Mouse (Mus musculus) G1E-ER4 (cell line): Measurements from ENCODE around the gene Slc29a2. TPM values are rescaled to one million over a fixed set of nuclear protein-coding genes. Genes with fewer than 3 reads are reported as not detected.

Experiments used
- GATA1 ChIP-seq: IDR thresholded peaks from one replicate; pipeline ENCODE4 v1.8.0; 2012; ENCODE audit warnings: low read length, inconsistent platforms
- polyA plus RNA-seq: library from polyadenylated mRNA; stranded (reverse); fragments of >175 nt; gene quantifications from 2 replicates; pipeline ENCODE4 v1.2.3, GENCODE M21; 2012

Slc29a2 gene
- polyA plus RNA-seq, 1 experiment, result 4.1 TPM

GRCm38 (mm10) chr19:5067867-5068569 lies 44.4 kb downstream of the Slc29a2 start, which contains the start of gene Cd248:
TSS of gene Cd248 (plus strand) at chr19:5068078.
- TF ChIP-seq GATA1, result no peak

- TF ChIP-seq GATA1, result no peak
These were observed 45.0 kb downstream of the Slc29a2 start for GRCm38 (mm10) chr19:5068570-5069234.

GRCm38 (mm10) chr19:5069486-5069885 lies 45.8 kb downstream of the Slc29a2 start:
- TF ChIP-seq GATA1, result no peak

GRCm38 (mm10) chr19:5069978-5070377 lies 46.3 kb downstream of the Slc29a2 start:
- no peak for TF ChIP-seq GATA1

GRCm38 (mm10) chr19:5071077-5071476 lies 47.4 kb downstream of the Slc29a2 start:
- no peak for TF ChIP-seq GATA1

GRCm38 (mm10) chr19:5071545-5072369 lies 48.1 kb downstream of the Slc29a2 start:
- no peak for TF ChIP-seq GATA1

- no peak for TF ChIP-seq GATA1
These were observed 48.8 kb downstream of the Slc29a2 start for GRCm38 (mm10) chr19:5072389-5073019.

- no peak for TF ChIP-seq GATA1
These were observed 49.4 kb downstream of the Slc29a2 start for GRCm38 (mm10) chr19:5073028-5073427.

- no peak for TF ChIP-seq GATA1
These were observed 49.9 kb downstream of the Slc29a2 start for GRCm38 (mm10) chr19:5073518-5073917.

- no peak for TF ChIP-seq GATA1
These were observed 55.6 kb downstream of the Slc29a2 start for GRCm38 (mm10) chr19:5079279-5079678.

Other genes starting within 250 kb of the Slc29a2 start
- gene Rbm4, start 230.0 kb upstream of the Slc29a2 start, polyA plus RNA-seq, result 1.8 and 15.4 TPM in 2 replicates
- gene Gm21992, start 212.2 kb upstream of the Slc29a2 start, polyA plus RNA-seq, result 1.7 and 12.6 TPM in 2 replicates
- 46.8 and 61.5 TPM in 2 replicates for gene Rbm14, start 212.2 kb upstream of the Slc29a2 start, polyA plus RNA-seq
- gene Ccs, start 184.5 kb upstream of the Slc29a2 start, polyA plus RNA-seq, result 56.4 and 100 TPM in 2 replicates
- 0.02 TPM in 1 of 2 replicates, not detected in the other for gene Ccdc87, start 184.5 kb upstream of the Slc29a2 start, polyA plus RNA-seq
- not detected in 2 replicates for gene Ctsf, start 168.7 kb upstream of the Slc29a2 start, polyA plus RNA-seq
- 0.50 and 0.64 TPM in 2 replicates for gene Actn3, start 146.0 kb upstream of the Slc29a2 start, polyA plus RNA-seq
- 2.4 and 3.2 TPM in 2 replicates for gene Zdhhc24, start 145.2 kb upstream of the Slc29a2 start, polyA plus RNA-seq
- gene Bbs1, start 117.2 kb upstream of the Slc29a2 start, polyA plus RNA-seq, result 3.6 and 4.9 TPM in 2 replicates
- gene Dpp3, start 95.6 kb upstream of the Slc29a2 start, polyA plus RNA-seq, result 72.5 and 78.7 TPM in 2 replicates
- 0.09 and 0.31 TPM in 2 replicates for gene Peli3, start 80.7 kb upstream of the Slc29a2 start, polyA plus RNA-seq
- gene Mrpl11, start 61.7 kb upstream of the Slc29a2 start, polyA plus RNA-seq, result 79.7 and 109 TPM in 2 replicates
- gene Npas4, start 33.5 kb upstream of the Slc29a2 start, polyA plus RNA-seq, result not detected in 2 replicates
- 10.8 and 12.4 TPM in 2 replicates for gene B4gat1, start 15.0 kb downstream of the Slc29a2 start, polyA plus RNA-seq
- gene AC124502.3, start 15.0 kb downstream of the Slc29a2 start, polyA plus RNA-seq, result 0.15 and 0.33 TPM in 2 replicates
- gene Brms1, start 17.5 kb downstream of the Slc29a2 start, polyA plus RNA-seq, result 61.3 and 101 TPM in 2 replicates
- 1.1 TPM in 2 replicates for gene Rin1, start 26.6 kb downstream of the Slc29a2 start, polyA plus RNA-seq
- 0.90 and 0.95 TPM in 2 replicates for gene Cd248, start 44.2 kb downstream of the Slc29a2 start, polyA plus RNA-seq
- not detected in 2 replicates for gene Tmem151a, start 61.7 kb downstream of the Slc29a2 start, polyA plus RNA-seq
- 19.4 and 22.6 TPM in 2 replicates for gene Yif1a, start 64.7 kb downstream of the Slc29a2 start, polyA plus RNA-seq
- 1.9 and 2.1 TPM in 2 replicates for gene Cnih2, start 74.7 kb downstream of the Slc29a2 start, polyA plus RNA-seq
- 249 and 315 TPM in 2 replicates for gene Rab1b, start 83.2 kb downstream of the Slc29a2 start, polyA plus RNA-seq
- gene Klc2, start 94.7 kb downstream of the Slc29a2 start, polyA plus RNA-seq, result 9.0 and 11.6 TPM in 2 replicates
- 47.4 and 54.1 TPM in 2 replicates for gene Pacs1, start 249.3 kb downstream of the Slc29a2 start, polyA plus RNA-seq